Mouse (Mus musculus): ENCODE data around the gene Vcl.

Vcl gene

GRCm38 (mm10) chr14:21062766-21063513 is 133.7 kb downstream of the Vcl start:
- DNase-seq (ENCODE audit: extremely low read depth, low read depth), result no peak

DNA sequence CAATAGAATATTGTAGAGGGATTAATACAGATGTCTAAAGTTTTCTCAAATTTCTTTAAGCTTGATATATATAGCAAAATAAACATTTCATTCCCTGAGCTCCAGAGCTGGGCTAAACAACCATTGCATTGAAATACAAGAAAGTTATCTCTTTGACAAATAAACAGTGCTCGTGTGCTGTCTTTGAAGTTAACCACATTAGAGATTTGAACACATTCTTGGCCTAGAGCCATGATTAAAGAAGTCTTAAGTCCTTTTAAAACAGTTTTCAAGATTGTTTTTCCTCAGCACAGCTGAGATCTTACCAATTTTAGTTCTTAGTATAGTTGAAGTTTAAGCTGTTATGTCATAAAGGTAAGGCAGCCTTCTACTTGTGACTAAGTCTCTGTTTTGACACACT is 135.1 kb downstream of the Vcl start:
- no peak for DNase-seq (ENCODE audit: extremely low read depth, low read depth)

DNA sequence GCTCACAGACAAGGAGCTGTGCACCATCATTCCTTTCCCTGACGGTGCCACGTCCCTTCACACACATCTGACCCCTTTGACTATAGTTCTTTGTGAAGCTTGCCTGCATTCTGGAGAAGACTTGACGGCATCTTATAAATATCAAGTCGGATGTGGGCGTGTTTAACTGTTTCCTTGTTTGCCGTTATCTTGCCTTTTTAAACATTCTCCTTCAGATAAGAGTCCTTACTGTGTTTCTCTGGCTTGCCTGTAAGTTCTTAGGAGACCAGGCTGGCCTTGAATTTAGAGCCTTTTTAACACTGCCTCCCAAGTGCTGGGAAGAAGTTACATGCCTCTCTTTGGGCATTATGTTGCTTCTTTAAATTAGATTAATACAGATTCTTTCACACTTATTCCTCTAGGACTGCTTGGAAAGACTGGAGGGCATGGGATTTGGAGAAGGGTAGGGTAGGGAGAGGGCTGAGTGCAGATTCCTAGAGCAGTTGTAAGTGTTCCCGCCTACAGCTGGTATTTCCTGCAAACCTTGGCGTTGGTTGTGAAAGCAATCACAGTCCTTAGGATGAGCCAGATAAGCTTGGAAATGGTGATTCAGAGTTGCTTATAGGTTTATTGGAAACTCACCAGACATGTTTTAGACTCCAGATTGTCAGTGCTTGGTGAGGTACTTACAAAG is 136.4 kb downstream of the Vcl start:
- no peak for DNase-seq (ENCODE audit: extremely low read depth, low read depth)

DNA sequence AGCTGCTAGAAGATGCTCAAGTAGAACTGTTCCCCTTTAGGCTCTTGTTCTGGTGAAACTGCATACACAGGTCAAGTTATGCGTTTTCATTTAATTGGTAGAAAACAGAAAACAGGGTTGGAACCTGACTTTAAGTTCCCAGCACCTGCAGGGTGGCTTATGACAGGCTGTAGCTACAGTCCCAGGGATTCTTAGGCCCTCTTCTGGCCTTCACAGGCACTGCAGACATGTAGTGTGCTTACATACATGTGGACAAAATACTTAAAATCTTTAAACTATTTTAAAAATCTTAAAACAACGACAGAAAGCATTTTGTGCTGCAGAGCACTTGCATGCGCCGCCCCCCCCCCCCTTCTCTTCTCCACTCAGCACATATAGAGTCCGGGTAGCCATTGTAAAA is 140.4 kb downstream of the Vcl start:
- no peak for DNase-seq (ENCODE audit: extremely low read depth, low read depth)

DNA sequence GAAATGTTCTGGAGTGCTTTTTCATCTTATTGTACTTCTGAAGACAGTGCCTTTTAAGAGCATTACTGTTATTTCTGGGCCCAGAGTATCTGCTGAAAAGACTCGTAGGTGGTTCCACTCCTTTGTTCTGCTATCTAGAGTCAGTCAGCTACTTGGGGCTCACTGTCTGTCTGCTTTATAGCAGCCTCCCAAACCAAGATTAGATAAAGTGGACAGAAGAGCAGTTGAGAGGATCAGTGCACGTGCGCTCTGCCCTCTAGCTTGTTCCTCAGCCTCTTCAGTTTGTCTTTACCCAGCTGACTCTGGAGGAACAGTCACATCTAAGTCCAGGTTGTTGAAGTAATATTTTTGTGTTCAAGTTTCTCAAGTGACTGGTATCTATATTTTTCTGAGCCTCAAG is 144.8 kb downstream of the Vcl start:
- DNase-seq (ENCODE audit: extremely low read depth, low read depth), result peak; percentile 76

DNA sequence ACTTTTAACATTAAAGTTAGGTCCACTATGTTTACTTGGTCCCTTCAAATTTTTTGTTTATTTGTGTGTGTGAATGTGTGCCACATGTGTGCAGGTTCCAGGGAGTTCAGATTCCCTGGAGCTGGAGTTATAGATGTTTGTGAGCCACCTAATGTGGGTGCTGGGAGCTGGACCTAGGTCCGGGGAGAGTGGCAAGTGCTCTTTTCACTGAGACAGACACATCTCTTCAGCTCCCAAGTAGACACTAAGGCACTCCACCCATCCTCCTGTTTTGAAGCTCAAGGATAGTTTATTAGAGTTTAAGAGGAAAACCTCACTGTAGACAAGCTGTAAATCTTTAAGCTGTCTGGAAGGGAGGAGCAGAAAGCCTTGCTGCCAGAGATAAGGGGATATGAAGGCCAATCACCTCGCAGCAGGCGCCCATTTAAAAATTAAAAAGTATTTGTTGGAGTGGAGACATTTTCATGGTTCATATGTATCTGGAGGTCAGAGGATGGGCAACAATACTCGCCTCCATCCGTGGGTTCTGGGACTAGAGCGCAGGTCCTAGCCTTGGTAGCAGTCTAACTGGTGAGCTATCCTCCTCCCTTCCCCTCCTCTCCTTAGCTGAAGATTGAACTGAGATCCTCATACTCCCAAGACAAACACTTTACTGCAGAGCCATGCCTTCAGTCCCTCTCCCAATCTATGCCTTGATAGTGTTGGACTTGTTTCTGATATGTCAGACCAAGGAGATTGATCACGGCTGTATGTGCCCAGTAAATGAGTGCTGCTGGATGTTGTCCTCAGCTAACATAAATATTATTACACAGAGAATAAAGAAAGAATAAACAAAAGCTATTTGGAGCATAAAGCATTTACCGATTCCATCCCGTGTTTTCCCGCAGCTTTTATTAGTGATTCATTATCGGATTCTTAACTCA is 145.5 kb downstream of the Vcl start:
- DNase-seq (ENCODE audit: extremely low read depth, low read depth), result peak; percentile 72

GRCm38 (mm10) chr14:21075751-21076500 is 146.7 kb downstream of the Vcl start:
- DNase-seq (ENCODE audit: extremely low read depth, low read depth), result peak; percentile 54

- no peak for DNase-seq (ENCODE audit: extremely low read depth, low read depth)
These were observed 147.4 kb downstream of the Vcl start for GRCm38 (mm10) chr14:21076501-21077194.

DNA sequence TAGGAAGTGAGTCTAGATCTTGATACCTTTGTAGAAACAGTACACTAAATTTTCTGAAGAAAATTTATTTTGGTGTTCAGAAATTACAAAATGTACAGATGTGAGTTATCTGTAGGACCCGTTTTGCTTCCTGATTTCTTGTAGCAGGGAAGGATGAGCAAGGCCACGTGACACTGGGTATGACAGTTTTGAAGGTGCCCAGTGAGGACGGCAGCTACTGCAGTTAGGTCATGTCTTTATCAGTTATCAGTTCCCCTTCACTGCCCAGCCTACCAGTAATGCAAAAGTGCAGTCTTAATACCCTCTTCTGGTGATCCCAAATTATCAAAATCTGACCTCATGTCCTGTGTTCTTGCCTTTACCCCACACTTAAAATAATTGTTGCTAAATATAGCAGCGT is 148.7 kb downstream of the Vcl start:
- DNase-seq (ENCODE audit: extremely low read depth, low read depth), result peak; percentile 53

- no peak for DNase-seq (ENCODE audit: extremely low read depth, low read depth)
These were observed 149.3 kb downstream of the Vcl start for GRCm38 (mm10) chr14:21078511-21078910.

DNA sequence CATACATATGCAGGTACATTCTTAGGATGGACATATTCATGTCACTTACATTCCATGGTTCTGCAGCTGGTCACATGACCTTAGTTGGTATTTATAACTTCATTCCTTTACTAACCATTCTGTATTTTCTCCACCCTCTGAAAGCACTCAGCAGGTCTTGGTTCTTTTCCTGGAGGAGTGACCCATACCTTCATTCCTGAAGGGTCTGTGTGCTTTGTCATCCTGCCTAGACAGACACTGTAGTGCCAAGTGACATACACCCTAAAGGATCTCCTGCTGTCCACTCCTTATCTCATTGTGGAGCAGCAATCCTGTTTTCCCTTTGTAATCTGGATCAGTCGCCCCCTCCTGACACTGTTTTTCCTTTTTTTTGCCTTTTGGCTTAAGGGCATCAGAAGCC is 153.6 kb downstream of the Vcl start:
- DNase-seq (ENCODE audit: extremely low read depth, low read depth), result no peak
